Mouse (Mus musculus): ENCODE results near the gene Nfia. TPM values are rescaled to one million over a fixed set of nuclear protein-coding genes. Genes with fewer than 3 reads are reported as not detected.

The Nfia gene
- polyA plus RNA-seq, 1 experiment from 2014 or later, result 49.2 TPM

DNA sequence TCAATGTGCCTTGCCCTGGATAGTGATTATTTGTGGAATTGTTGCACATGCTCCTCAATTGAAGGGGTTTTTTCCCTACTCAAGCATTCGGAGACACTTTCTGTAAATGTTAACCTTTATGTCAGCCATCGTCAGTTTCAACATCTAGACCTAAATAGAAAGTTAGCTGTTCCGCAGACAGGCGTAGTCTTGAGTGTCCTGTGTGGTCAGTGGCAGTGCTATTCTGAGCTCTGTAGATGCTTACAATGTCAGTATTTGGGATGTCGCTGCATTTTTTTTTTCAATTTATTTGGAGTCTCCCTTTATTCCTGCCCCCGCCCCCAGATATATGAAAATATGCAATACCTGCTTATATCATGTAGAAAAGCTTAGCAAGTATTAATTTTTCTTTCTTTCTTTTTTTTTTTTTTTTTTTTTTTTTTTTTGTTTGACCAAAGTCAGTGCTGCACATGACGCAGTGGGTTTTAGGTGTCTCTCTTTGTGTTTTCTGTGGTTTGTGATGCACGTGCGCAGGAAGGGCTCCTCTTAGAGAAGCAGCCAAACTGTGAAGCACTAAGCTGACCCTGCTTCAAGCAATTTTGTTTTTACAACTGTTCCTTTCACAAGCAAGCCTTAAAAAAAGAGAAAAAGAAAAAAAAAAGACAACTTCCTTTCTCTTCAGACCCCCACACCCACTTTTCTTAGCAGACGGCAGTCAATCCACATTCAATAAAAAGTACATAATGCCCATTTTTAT, 340.9 kb downstream of the Nfia start:
- H3K4me3 ChIP-seq (replicated peaks; ENCODE audit: low read length), result no peak overlapping the region
- H3K36me3 ChIP-seq (replicated peaks; ENCODE audit: control insufficient read depth, insufficient read depth), result no peaks in the 10 kb centered on the region
- WGBS, result 80% methylated on average over 10 of the region's 10 CpGs
- H3K9me3 ChIP-seq (ENCODE audit: control insufficient read depth, low read length), result no peaks in the 10 kb centered on the region
- peak overlapping the region; percentile 20; the same call in 1 of the 2 replicates for H3K27ac ChIP-seq
- DNase-seq (ENCODE audit: low spot score), result no peak
- H3K4me2 ChIP-seq (replicated peaks), result no peak overlapping the region
- H3K4me1 ChIP-seq (replicated peaks; ENCODE audit: control insufficient read depth, insufficient read depth, low read length), result peaks cover 4% of the 10 kb centered on the region
- ATAC-seq (ENCODE audit: low FRiP score), result no peak
- H3K27me3 ChIP-seq (ENCODE audit: control insufficient read depth, insufficient read depth, low read length), result no peaks in the 10 kb centered on the region
- no peak overlapping the region for H3K9ac ChIP-seq

DNA sequence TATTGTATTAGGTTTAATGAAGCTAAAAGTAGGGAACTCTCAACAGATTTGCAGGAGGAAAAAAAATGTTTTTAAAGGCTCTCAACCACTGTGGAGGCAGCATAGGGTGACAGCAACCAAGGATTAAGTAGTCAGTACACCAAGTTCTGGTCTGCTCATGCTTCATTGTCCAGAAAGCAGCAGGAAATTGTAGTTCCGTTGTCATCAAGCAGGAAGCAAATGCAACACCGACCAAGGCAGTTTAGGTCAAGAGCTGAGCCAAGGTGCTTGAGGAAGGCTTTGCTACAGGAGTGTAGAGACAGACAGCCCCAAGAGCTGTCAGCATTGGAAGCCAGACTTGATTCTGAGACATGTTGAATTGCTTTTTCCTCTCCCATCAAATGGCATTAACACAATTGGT, 342.4 kb downstream of the Nfia start:
- DNase-seq (ENCODE audit: low spot score) (no peak), ATAC-seq (ENCODE audit: low FRiP score) (no peak)
- no peaks in the 10 kb centered on the region for H3K4me1 ChIP-seq (replicated peaks; ENCODE audit: control insufficient read depth, insufficient read depth, low read length)
- WGBS, result 75% methylated on average over 2 of the region's 2 CpGs
- H3K27me3 ChIP-seq (ENCODE audit: control insufficient read depth, insufficient read depth, low read length), result no peaks in the 10 kb centered on the region
- H3K4me3 ChIP-seq (replicated peaks; ENCODE audit: low read length), result no peak overlapping the region
- no peaks in the 10 kb centered on the region for H3K9me3 ChIP-seq (ENCODE audit: control insufficient read depth, low read length)
- H3K9ac ChIP-seq, result no peak overlapping the region
- no peak overlapping the region for H3K4me2 ChIP-seq (replicated peaks)
- H3K27ac ChIP-seq, result no peak overlapping the region
- H3K36me3 ChIP-seq (replicated peaks; ENCODE audit: control insufficient read depth, insufficient read depth), result no peaks in the 10 kb centered on the region

DNA sequence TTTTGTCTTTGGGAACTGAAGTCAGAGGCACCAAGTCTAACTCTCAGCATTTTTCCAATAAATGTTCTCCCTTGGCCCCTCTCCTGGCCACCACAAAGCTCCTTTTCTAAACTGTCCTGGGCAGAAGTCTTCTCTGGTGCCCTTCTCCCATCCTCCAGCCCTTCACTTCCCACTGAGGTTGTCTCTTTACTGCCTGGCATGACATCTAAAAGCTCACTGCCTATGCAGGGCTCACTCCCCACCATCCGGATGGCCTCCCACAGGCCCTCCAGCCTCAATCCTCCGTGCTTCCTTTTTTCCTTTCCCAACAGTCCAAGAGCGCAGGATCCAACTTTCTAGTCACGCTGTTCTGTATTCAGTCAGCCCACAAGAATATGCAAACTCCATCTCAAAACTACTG, 342.9 kb downstream of the Nfia start:
- Histone ChIP-seq H3K36me3 (replicated peaks; ENCODE audit: control insufficient read depth, insufficient read depth) (no peaks in the 10 kb centered on the region), H3K9ac (no peak overlapping the region), H3K4me2 (replicated peaks) (no peak overlapping the region), H3K9me3 (ENCODE audit: control insufficient read depth, low read length) (no peaks in the 10 kb centered on the region), H3K4me1 (replicated peaks; ENCODE audit: control insufficient read depth, insufficient read depth, low read length) (no peaks in the 10 kb centered on the region), H3K4me3 (replicated peaks; ENCODE audit: low read length) (no peak overlapping the region), H3K27ac (no peak overlapping the region), H3K27me3 (ENCODE audit: control insufficient read depth, insufficient read depth, low read length) (no peaks in the 10 kb centered on the region)
- ATAC-seq (ENCODE audit: low FRiP score) (no peak), DNase-seq (ENCODE audit: low spot score) (no peak)
- WGBS, result 82% methylated on average over 4 of the region's 4 CpGs

DNA sequence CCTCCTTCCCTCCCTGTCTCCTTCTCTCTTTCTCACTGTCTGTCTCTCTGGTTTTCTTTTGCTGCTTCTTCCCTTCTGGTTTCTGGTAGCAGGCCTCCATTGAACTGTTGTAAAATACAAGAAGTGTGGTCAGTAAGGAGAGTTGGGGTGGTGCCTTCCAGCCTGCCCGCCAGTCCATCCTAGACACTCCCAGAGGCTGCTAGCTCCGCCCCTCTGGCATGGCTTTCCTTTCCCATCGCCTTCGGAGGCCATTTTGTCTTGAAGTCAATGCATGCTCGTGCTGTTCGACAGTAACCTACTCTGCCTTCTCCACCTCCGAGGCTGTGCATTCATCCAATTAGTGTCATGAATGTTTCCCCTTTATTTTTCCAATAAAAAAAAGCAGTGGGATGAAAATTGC, 343.5 kb downstream of the Nfia start:
- no peaks in the 10 kb centered on the region for H3K36me3 ChIP-seq (replicated peaks; ENCODE audit: control insufficient read depth, insufficient read depth)
- H3K9ac ChIP-seq, result no peak overlapping the region
- no peaks in the 10 kb centered on the region for H3K27me3 ChIP-seq (ENCODE audit: control insufficient read depth, insufficient read depth, low read length)
- ATAC-seq (ENCODE audit: low FRiP score), result no peak
- no peak overlapping the region for H3K27ac ChIP-seq
- H3K4me2 ChIP-seq (replicated peaks), result no peak overlapping the region
- H3K9me3 ChIP-seq (ENCODE audit: control insufficient read depth, low read length), result no peaks in the 10 kb centered on the region
- H3K4me3 ChIP-seq (replicated peaks; ENCODE audit: low read length), result no peak overlapping the region
- no peak for DNase-seq (ENCODE audit: low spot score)
- WGBS, result 87% methylated on average over 7 of the region's 7 CpGs
- H3K4me1 ChIP-seq (replicated peaks; ENCODE audit: control insufficient read depth, insufficient read depth, low read length), result no peaks in the 10 kb centered on the region

DNA sequence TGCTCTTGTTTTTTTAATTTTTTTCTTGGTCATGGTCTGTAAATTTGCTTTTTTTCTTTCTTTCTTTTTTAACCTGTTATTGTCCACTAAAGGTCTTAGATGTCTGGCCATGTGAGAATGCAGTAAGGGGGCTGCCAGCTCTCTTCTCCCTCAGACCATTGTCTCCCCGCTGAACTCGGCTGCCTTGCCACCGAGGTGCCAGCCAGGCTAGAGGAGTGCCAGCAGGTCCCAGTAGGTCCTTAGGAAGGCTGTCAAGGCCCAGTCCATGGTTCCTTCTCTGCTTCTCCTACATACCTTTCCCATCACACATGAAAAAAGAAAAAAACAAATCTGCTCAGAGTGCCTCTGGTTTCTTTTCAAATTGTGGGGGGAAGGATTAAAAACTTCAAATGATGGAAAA, 345.6 kb downstream of the Nfia start:
- H3K4me3 ChIP-seq (replicated peaks; ENCODE audit: low read length), result no peak overlapping the region
- no peaks in the 10 kb centered on the region for H3K36me3 ChIP-seq (replicated peaks; ENCODE audit: control insufficient read depth, insufficient read depth)
- H3K27ac ChIP-seq, result no peak overlapping the region
- no peaks in the 10 kb centered on the region for H3K4me1 ChIP-seq (replicated peaks; ENCODE audit: control insufficient read depth, insufficient read depth, low read length)
- no peak for ATAC-seq (ENCODE audit: low FRiP score)
- H3K9me3 ChIP-seq (ENCODE audit: control insufficient read depth, low read length), result no peaks in the 10 kb centered on the region
- H3K4me2 ChIP-seq (replicated peaks), result no peak overlapping the region
- H3K27me3 ChIP-seq (ENCODE audit: control insufficient read depth, insufficient read depth, low read length), result no peaks in the 10 kb centered on the region
- H3K9ac ChIP-seq, result no peak overlapping the region
- WGBS, result 44% methylated on average over 3 of the region's 3 CpGs
- no peak for DNase-seq (ENCODE audit: low spot score)

DNA sequence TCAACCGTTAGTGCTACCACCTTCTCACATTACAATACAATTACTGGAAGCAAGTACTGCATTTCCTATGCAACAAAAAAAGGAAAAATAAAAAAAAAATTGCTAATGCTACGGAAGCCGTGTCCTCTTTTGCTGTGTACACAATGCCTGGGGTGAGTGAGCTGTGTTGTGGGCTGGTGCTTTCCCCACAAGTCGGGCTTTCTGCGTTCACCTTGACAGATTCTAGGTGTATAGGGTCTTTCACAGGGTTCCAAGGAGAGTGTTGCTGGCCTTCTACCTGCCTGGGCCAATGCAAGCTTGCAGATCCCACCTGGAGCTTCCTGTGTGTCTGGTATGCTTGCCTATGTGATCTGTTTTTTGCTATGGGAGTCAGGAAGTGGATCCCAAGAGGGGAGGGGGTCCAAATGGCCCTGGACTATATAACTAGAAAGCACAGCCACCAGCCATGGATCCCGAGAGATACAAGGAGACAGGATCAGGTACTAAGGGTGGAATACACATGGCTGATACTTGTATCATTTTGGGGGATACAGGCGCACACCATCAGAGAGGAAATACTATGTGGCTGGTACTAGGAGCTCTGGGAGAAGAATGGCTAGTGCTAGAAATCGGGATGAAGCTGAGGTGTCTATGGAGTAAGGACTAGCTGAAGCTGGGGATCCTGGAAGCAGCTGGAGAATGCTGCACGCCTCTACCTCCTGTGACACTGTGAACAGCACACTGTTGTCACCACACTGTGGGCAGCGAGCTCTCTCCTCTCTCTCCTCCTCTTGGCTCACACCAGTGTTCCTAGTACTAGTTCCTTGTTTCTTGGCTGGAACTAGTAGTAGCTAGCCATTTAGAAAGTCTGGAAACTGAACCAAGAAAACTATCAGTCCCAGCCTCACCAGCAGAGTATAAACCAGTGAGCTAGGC, 346.5 kb downstream of the Nfia start:
- 81% methylated on average over 10 of the region's 10 CpGs for WGBS
- Histone ChIP-seq H3K4me3 (replicated peaks; ENCODE audit: low read length) (no peak overlapping the region), H3K9me3 (ENCODE audit: control insufficient read depth, low read length) (no peaks in the 10 kb centered on the region), H3K4me2 (replicated peaks) (no peak overlapping the region), H3K9ac (no peak overlapping the region), H3K27me3 (ENCODE audit: control insufficient read depth, insufficient read depth, low read length) (no peaks in the 10 kb centered on the region), H3K36me3 (replicated peaks; ENCODE audit: control insufficient read depth, insufficient read depth) (no peaks in the 10 kb centered on the region), H3K27ac (no peak overlapping the region), H3K4me1 (replicated peaks; ENCODE audit: control insufficient read depth, insufficient read depth, low read length) (no peaks in the 10 kb centered on the region)
- ATAC-seq (ENCODE audit: low FRiP score), result no peak
- no peak for DNase-seq (ENCODE audit: low spot score)

DNA sequence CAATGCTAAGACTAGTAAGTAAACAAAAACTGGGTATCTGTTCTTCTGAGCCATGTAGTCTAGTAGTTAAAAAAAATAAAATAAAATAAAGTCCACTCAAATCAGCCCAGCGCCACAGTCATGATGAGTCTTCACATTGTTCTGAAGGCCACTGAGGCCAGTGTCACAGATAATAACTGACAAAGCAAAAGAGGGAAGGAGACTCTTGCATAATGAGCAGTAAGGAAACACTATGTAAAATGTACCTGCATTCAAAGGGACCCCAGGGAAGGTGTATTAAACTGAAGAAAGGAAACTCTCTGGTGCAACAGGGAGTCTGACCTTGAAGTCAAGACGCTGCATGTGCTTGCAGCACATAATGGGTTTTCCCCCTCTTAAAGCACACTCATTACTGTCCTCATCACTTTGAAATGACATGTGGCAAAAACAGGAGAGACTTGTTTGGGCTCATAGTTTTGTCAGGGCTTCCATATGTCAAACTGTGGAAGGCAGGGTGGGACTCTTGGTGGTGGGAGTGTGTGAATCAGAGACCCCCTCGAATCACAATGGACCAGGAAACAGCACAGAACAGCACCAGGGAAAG, 347.5 kb downstream of the Nfia start:
- H3K27me3 ChIP-seq (ENCODE audit: control insufficient read depth, insufficient read depth, low read length), result no peaks in the 10 kb centered on the region
- WGBS, result 82% methylated on average over 3 of the region's 3 CpGs
- H3K27ac ChIP-seq, result no peak overlapping the region
- no peaks in the 10 kb centered on the region for H3K36me3 ChIP-seq (replicated peaks; ENCODE audit: control insufficient read depth, insufficient read depth)
- no peak overlapping the region for H3K9ac ChIP-seq
- ATAC-seq (ENCODE audit: low FRiP score), result no peak
- DNase-seq (ENCODE audit: low spot score), result no peak
- no peaks in the 10 kb centered on the region for H3K9me3 ChIP-seq (ENCODE audit: control insufficient read depth, low read length)
- H3K4me1 ChIP-seq (replicated peaks; ENCODE audit: control insufficient read depth, insufficient read depth, low read length), result no peaks in the 10 kb centered on the region
- H3K4me3 ChIP-seq (replicated peaks; ENCODE audit: low read length), result no peak overlapping the region
- H3K4me2 ChIP-seq (replicated peaks), result no peak overlapping the region

DNA sequence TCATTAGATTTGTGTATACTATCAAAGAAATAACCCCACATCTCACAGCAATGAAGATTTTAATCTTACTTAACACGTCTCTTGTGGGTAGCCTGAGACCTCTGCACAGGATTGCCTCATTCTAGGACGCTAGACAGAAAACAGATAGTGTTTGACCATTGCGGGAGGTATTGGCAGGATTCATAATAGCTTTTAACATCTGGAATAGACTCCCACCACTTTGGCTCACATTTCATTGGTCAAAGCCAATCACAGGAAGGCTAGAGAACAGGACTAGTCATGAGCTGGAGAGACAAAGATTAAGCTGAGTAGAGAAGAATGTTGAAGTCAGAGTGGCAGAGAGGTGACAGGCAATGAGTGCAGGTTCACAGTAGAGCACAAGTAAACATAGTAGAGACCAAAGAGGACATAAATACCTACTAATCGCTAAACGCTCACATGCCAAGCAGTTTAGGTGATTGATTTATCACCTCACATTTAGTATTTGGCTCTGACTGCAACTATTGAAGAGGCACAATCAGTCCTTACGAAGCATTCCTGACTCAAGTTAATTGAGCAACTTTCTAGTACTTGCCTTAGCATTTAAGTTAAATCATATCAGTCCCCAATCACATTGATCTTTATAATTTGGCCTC, 348.3 kb downstream of the Nfia start:
- H3K4me1 ChIP-seq (replicated peaks; ENCODE audit: control insufficient read depth, insufficient read depth, low read length), result no peaks in the 10 kb centered on the region
- no peak overlapping the region for H3K27ac ChIP-seq
- H3K4me2 ChIP-seq (replicated peaks), result no peak overlapping the region
- H3K9me3 ChIP-seq (ENCODE audit: control insufficient read depth, low read length), result no peaks in the 10 kb centered on the region
- no peak for ATAC-seq (ENCODE audit: low FRiP score)
- 87% methylated on average over 6 of the region's 6 CpGs for WGBS
- H3K27me3 ChIP-seq (ENCODE audit: control insufficient read depth, insufficient read depth, low read length), result no peaks in the 10 kb centered on the region
- H3K36me3 ChIP-seq (replicated peaks; ENCODE audit: control insufficient read depth, insufficient read depth), result no peaks in the 10 kb centered on the region
- H3K4me3 ChIP-seq (replicated peaks; ENCODE audit: low read length), result no peak overlapping the region
- no peak overlapping the region for H3K9ac ChIP-seq
- no peak for DNase-seq (ENCODE audit: low spot score)
